Mouse (Mus musculus): ENCODE results near the gene Arntl. TPM values are rescaled to one million over a fixed set of nuclear protein-coding genes. Genes with fewer than 3 reads are reported as not detected.

The Arntl gene
- 10 to 100 TPM; 22.9 to 25.7 TPM for total RNA-seq (2021)
- long read RNA-seq, experiment 1, transcript Arntl-201 (20 exons, 2,908 nt) = major isoform, 18 of 57 reads
- long read RNA-seq, experiment 1, partial matches to known transcripts = 11 of 57 reads
- long read RNA-seq, experiment 1, other reads (novel, unspliced or antisense) = 28 of 57 reads
- long read RNA-seq, experiment 2, transcript Arntl-201 (20 exons, 2,908 nt) = major isoform, 5 of 16 reads
- long read RNA-seq, experiment 2, partial matches to known transcripts = 2 of 16 reads
- long read RNA-seq, experiment 2, other reads (novel, unspliced or antisense) = 9 of 16 reads

DNA sequence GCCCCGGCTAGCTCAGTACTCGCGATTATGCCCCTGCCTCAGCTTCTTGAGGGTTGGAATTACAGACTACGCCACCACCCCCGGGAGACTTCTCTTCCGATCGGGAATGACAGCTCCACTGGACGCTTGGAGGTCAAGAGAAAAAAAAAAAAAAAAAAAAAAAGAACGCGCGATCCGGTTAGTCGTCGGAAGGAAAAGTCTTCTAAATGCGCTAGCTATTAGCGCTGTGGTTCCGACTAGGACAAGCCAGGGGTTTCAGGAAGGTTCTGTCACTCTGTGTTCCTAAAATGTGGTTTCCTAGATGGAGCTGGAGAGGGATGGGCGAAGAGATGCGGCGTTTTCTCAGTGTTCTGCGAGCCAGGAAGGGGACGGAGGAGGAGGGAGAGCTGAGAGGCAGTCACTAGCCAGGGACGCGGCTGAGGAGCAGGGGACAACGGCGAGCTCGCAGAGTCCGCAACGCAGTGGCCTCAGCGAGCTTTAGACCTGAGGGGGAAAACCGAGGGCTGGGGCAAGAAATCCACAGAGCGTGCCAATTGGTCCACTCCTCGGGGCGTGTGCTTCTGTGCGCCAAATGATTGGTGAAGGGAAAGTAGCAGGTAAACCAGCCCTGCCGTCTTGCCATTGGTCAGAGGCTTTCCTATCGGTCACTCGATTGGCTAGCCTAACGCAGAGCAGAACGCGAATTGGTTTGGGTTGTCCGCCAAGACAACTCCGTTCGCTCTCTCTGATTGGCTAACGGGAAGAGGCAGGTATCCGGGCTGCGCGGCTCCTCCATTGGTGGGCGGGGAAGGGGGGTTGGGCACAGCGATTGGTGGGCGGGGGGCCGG, at the start of gene Arntl:
Gene Arntl (plus strand): TSS at position 822 of the 827 bp plus-strand sequence.
- peak; percentile 97 for DNase-seq

DNA sequence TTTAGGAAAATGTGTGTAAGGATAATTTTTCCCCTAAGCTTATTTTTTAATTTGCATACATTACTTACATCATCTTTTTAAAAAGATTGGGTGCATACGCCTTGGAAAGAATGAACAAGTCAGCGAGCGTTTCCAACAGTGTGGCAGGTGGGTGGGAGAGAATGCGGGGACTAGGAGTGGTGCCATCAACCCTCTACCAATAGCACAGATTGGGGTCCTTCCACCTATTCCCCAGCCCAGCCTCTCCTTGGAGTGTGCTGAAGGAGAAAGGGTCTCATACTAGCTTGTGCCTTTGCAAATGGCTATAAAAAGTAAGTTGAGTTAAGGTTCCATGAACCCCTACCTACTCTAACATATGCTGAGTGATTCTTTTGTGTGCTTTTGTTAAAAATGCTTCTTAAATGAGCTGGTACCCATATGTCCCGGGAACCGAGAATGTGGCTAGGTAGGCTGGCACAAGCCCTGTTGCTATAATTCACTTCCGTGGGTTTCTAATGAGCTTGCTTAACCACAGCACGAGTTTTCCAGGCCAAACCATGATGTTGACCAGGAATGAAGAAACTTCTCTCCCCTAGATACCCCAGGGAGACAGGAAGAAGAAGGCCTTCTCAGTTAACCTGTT, 46.1 kb upstream of the Arntl start:
- DNase-seq = no peak

DNA sequence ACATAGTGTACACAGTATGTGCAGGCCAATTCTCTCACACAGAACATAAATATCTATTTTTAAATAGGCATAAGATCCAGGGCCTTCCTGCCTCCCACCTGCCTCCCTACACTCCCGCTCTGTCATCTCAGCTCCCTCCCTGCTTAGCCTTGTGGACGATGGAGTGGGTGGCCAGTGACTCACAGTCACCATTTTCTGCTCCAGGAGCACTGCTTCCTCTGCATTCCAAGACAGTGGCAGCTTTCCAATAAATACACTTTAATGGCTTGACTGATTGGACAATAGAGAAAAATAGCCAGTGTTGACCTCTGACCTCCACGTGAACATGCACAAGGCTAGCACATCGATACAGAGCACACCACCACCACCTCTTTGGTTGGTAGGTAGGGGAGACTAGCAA, 42.5 kb upstream of the Arntl start:
- no peak for DNase-seq

DNA sequence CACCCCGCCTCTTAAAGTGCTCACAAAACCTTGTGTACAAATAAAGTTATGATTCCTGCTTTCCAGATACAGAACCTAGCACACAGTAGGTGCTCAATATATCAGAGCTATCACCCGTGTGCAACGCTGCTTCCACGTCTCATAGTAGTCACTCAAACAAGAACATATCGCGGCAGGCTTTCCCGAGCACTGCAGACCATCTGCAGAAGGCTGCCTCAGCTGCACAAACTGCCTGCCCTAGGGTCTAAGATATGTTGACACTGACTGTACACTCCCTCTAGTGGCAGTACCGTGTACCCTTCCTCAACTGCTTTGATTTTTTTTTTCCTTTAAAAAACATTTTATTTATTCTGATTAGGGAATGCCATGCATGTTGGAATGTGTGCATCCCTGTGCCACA, 40.2 kb upstream of the Arntl start:
- DNase-seq = peak; percentile 43

DNA sequence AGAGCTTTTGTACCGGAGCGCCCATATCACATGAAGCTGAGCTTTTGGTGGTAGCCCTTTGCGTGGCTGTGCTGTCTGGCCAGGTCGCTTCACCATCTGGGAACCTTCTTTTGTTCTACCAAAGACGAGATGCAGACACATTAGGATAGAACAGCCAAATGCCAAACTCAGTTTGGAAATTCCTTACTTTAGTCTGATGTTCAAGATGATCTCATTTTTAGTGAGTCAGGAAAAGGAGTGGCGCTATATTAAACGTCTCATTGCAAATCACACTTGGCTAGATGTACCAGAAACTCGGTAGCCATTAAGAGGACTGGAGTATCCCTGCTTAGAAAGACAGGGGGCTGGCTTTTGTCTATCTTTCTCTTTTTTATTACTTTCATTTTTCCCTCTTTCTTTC, 38.7 kb upstream of the Arntl start:
- no peak for DNase-seq

DNA sequence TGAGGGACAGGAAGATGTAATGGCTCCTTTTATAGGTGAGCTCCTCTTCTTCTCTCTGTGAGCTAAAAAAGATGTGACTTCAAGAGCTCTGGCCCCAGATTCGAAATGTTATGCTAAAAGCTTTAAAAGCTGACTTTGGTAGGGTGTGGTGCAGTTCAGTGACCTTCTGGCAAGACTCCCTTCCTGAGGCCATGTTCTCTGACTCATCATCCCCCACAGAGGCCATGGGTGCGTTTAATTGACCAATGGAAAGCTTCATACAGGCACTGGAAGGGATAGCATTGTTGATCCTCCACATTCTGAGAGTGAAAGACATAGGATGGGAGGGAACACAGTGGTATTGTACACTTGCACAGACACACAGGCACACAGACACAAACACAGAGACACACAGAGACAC, 34.8 kb upstream of the Arntl start:
- DNase-seq = peak; percentile 51

DNA sequence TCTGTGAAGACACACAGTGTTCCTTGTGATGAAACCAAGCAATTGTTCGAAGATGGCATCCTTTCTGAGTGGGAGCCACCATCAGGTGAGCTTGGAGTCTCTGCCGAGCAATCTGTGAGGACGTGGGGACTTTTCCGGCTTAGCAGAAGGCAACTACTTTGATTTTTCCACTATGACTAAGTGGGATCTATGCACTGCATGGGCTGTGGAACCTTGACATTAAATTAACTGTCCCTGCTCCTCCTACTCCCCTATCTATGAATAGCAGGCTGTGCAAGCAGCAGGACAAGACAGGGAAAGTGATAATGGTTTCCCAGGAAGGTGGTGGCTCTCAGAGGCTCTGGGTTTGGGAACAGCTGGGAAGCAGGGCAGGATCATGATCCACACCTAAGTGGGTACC, 31.8 kb upstream of the Arntl start:
- peak; percentile 25 for DNase-seq

DNA sequence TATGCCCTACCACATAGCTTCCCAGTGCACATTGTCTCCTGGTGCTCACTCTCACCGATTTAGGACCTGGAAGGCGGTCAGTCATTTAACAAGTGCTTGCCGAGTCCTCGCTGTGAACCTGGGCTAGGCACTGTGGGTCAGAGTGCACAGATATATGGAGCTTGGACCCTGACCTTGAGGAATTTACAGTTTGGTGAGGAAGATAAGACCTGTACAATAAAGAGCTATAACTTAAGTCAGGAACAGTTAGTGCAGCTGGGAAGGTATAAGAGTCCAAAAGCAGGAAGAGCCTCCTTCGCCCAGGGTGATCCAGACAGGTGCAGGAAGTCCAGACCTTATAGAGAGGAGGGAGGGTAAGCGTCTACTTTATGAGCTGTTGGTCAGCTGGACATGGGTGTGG, 29.2 kb upstream of the Arntl start:
- no peak for DNase-seq

DNA sequence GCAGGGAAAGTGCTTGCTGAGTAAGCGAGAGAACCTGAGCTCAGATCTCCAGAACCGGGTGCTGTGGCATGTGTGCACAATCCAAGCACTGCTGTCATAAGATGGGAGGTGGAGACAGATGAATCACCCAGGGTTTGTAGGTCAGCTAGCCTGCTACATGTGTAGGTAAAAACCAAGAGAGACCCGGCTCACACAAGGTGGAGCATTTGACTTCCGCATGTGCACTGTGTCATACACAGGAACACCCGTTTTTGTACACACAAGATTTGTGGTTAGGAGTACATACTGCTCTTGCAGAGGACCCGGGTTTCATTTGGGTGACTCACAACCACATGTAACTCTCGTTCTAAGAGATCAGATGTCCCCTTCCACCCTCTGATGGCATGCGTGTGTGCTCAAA, 23.5 kb upstream of the Arntl start:
- no peak for DNase-seq

DNA sequence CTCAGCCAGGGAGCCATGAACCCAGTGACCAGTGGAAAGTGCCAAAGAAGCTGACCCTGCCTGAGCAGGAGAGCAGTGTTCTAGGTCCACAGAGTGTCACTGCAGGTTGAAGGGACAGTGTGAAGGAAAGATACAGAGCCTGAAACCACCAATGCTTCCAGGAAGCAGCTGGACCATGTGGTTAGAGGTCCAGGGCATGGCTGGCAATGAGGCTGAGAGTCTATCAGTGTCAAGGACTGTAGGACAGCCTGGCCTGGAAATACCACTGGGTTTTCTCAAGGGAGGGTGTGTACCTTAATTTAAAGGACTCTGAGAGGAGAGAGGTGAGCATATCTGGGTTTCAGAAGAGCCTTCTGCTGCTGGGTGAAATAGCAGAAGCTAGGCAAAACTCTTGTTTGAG, 22.2 kb upstream of the Arntl start:
- no peak for DNase-seq

DNA sequence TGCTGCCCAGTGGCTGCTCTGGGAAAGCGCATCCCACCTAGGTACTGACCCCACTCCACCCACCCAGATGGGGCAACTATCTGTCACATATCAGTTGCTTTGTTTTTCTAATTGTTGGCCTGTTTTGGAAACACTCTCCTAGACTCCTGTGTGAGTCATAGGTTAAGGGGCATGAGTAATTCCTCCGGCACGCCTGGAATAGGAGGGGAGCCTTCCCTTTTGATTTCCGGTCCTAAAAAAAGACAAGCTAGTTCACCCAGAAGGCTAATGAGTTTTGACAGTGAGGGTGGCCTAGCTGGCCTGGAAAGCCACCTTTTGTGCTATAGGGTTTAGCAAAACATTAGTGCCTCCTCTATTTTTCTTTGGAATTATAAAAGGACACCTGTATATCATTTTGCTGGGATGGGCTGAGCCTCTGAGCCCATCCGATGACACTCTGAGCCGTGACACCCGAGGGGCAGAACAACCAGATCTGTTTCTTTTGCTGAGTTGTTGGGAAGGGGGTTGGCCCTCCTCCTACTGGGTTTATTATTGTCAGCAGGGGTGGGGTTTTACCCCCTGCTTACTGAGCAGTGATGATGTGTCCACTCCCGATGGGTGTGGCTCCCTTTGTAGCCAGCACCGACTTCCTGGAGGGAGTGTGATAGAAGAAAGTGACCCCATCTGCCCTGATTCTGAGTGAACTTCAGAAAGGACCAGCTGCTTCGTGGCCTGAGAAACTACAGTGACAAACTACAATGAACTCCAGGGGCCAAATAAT, 21.0 kb upstream of the Arntl start:
- DNase-seq = peak; percentile 32

DNA sequence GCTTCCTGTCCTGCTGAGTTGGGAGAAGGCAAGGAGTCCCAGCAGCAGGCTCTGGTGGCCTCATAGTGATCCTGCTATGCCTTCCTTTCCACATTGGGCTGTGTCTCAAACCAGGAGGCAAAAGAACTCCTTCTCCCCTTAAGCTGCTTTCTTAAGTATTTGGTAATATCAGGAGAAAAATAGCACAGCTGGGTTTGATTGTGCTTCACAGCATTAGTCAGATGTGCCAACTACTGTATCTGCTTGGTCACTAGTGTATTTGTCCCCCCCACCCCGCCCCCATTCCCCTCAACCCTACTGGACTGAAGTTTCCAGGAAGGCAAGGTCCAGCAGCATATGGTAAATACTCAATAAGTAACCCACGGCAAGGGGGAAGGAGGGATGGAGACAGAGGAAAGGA, 19.2 kb upstream of the Arntl start:
- DNase-seq = no peak

DNA sequence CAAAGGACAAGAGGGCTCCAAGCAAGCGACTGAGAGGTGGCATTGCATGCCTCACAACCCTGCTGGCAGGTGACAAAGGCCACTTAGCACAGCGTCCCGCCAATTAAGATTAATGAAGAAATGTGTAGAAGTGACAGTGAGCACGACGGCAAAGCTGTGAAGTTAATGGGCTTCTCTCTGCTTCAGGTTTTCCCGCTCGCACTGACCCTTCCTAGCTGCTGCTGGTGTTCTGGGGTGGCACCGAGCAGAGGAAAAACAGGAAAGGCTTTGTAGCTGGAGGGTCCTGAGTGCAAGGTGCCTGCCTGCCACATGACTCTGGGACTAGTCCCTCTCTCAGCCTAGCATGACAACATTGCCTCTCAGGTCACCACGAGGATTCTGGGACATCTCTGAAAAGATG, 18.7 kb upstream of the Arntl start:
- DNase-seq = no peak

DNA sequence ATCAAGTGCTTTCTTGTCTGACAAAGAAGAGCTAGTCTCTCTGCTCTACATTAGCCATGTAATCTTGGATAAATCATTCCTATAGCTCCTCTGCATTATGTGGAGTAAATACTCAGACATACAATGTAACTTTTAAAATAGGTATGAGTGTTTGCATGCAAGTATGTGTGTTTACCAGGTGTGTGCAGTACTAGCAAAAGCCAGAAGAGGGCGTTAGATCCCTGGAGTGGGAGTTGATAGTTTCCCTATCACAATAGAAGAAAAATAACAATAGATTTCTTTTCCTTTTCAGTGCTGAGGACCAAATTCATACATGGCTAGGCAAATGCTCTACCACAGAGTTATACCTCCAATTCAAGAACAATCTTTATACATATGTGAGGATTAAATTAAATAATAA, 15.5 kb upstream of the Arntl start:
- no peak for DNase-seq

DNA sequence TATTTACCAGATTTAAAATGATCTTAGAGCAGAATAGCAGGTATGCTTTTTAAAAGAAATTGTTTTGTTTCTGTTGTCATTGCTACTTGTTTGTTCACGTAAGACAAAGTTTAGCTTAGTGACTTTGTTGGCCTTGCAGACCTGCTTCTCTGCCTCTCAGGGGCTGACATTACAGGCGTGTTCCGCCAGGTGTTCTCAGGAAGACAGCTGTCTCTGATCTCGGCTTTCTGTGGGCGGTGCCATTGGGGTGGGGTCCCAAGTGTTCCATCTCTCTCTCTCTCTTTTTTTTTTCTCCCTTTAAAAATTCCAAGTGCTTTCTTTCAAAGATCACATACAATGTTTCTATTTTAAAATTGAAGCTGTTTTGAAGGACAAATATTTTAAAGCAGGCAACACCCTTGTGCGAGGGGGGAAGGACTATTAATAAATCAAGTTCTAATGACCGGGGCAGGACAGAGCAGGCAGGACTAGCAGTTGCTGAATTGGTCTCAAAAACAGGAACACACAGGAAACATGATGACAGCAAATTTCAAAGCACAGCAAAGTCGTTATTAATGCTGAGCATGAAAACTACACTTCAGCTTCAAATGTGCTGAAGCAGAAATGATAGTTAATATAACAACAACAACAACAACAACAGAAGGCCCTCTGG, 14.4 kb upstream of the Arntl start:
- no peak for DNase-seq

DNA sequence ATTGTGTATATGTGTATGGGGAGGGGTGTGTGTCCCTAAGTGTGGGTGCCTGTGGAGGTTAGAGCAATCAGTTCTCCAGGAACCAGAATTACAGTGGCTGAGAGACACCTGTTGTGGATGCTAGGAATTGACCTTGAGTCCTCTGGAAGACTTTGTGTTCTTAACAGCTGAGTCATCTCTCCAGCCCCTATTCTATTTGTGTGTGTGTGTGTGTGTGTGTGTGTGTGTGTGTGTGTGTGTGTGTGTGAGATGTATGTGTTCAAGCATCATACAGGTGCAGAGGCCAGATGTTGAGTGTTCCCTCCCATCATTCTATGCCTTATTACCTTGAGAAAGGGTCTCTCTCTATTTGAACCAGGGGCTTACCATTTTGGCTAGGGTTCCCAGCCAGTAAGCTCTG, 13.4 kb upstream of the Arntl start:
- DNase-seq = no peak

DNA sequence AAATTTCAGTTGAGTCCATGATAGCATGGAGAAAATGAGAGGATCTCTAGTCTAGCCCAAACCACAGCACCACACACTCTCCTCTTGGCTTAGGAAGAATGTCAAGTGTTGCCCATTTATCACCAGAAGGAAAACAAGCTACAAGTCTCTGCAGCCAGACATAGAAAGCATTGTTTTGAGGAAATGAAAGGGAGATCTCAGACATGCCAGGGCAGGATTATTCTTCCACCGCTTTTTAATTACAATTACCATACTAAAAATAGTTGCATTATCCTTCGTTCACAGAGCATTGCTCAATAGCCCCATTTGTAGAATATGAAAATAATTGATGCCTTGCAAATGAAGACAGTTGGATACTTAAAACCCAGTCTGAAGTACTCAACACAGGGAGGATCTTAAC, 12.0 kb upstream of the Arntl start:
- DNase-seq = no peak

DNA sequence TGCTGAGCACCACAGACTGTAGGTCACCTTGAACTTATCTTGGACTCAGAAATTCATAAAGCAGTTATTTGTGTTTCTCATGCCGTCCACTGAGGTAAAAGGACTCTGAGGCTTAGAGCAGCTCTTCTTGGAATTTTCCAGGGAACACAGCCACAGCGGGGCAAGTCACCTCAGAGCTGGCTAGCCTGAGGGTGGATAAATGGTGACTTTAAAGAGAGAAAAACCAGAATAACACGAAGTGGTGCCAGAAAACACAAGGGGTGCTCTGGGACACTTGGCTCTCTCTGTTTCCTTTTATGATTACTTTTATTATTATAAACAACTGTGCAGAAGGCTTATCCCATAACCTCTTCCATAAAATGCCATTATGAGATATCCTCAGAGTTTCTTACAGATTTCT, 11.1 kb upstream of the Arntl start:
- DNase-seq = no peak

DNA sequence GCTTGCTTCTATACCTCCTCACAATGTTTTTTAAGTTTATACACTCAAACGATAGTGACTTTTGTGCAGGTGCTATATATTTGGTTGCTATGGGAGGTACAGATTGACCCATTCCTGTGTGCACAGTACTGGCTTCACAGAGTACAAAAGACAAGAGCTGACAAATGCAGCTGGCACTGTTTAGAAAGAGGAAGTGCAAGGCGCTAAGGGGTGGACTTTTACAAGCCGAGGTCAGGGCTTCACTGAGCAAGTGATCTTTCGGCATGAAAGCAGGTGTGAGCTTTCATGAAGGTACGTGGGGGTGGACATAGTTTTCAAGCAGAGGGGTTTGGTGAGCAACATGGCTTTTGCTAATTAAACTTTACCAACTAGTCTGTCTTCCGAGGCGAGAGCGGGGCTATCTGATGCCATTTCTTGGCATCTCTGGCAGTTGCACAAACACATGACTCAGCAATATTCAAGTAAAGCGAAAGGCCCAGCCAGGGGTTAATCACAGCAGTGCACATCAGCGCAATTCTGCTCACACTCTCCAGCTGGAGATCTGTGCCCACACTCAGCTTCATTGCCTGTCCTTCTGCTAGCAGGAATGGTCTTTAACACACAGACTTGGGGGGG, 10.0 kb upstream of the Arntl start:
- peak; percentile 25 for DNase-seq

DNA sequence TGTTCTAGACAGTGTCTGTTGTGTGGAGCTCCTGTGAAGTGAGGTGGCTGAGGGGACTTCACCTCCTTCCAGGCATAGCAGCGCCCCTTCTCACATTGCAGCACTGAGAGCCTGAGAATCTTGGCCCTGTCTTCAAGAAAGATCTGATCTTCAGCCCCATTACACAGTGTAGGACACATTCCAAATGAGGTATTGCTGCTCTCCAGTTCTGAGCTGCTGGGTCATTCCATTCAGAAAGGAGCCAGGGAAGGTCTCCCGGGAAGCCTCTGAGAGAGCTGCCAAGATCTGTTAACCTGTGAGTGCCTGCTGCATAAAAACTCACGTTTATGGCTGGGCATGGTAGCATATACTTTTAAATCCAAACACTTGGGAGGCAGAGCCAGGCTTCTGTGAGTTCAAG, 5.7 kb upstream of the Arntl start:
- DNase-seq = peak; percentile 66

DNA sequence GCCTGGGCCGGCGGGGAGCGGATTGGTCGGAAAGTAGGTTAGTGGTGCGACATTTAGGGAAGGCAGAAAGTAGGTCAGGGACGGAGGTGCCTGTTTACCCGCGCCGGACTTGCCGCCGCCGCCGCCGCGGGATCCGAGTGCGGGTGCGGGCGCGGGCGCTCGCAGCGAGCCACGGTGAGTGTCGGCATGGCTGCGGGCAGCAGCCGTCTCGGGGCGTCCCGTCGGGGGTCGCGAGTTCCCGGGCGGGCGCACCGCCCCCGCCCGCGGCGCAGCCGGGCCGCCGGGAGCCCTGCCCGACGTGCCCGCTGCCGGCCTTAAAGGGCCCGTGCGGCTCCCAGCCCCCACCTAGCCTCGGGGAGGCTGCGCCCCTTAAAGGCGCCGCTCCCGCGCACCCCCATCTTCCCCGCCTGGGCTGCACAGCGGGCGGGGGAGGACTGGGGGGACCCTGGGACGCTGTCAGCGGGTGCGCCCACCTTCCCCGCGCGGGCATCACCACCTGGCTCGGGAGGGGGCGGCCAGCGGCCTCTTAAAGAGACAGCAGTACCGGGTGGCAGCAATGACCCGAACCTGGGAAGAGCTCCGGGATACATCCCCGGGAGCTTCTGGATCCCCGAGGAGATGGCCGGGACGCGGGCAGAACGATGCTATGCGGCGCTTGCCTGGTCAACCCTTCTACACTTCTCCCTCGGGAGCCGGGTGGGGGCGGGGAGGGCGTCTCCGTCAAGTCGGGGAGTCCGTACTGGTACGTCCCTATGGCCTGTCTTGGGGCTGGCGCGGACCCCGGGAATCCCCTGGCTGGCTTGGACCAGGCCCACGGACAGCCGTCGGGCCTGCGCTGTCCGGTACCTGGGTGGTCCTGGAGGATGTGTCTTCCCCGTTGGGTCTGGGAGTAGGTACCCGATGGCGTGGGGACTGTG, 464 bp downstream of the Arntl start:
- peak; percentile 79 for DNase-seq
